Mouse (Mus musculus): ENCODE measurements around the gene Ppp1ca.

Gene Ppp1ca

GRCm38 (mm10) chr19:4155223-4156072 lies 36.4 kb upstream of the Ppp1ca start:
- no peak for DNase-seq

GRCm38 (mm10) chr19:4156073-4156579 lies 35.7 kb upstream of the Ppp1ca start:
- DNase-seq = no peak

GRCm38 (mm10) chr19:4156771-4157170 lies 35.1 kb upstream of the Ppp1ca start:
- no peak for DNase-seq

- DNase-seq = no peak
Observed at GRCm38 (mm10) chr19:4159049-4159448, 32.8 kb upstream of the Ppp1ca start.

- peak; percentile 97 for DNase-seq
Observed at GRCm38 (mm10) chr19:4162646-4163542, 29.0 kb upstream of the Ppp1ca start, which contains the start of gene Rps6kb2. Rps6kb2 (minus strand) TSS chr19:4163354.

- DNase-seq = no peak
Observed at GRCm38 (mm10) chr19:4163543-4163887, 28.4 kb upstream of the Ppp1ca start.

- no peak for DNase-seq
Observed at GRCm38 (mm10) chr19:4164100-4164499, 27.8 kb upstream of the Ppp1ca start.

GRCm38 (mm10) chr19:4164721-4165120 lies 27.1 kb upstream of the Ppp1ca start:
- no peak for DNase-seq

- no peak for DNase-seq
Observed at GRCm38 (mm10) chr19:4166678-4167476, 25.0 kb upstream of the Ppp1ca start.

- peak; percentile 99 for DNase-seq
Observed at GRCm38 (mm10) chr19:4169378-4169784, 22.5 kb upstream of the Ppp1ca start.

- no peak for DNase-seq
Observed at GRCm38 (mm10) chr19:4169810-4170209, 22.1 kb upstream of the Ppp1ca start.

- DNase-seq = no peak
Observed at GRCm38 (mm10) chr19:4170723-4171392, 21.0 kb upstream of the Ppp1ca start.

- no peak for DNase-seq
Observed at GRCm38 (mm10) chr19:4171393-4172290, 20.2 kb upstream of the Ppp1ca start.

- DNase-seq = no peak
Observed at GRCm38 (mm10) chr19:4172925-4173324, 18.9 kb upstream of the Ppp1ca start.

- no peak for DNase-seq
Observed at GRCm38 (mm10) chr19:4175368-4175947, 16.4 kb upstream of the Ppp1ca start, which contains the start of gene Carns1. Carns1 (minus strand) TSS chr19:4175479.

GRCm38 (mm10) chr19:4180411-4180810 lies 11.5 kb upstream of the Ppp1ca start:
- no peak for DNase-seq

GRCm38 (mm10) chr19:4181892-4182291 lies 10.0 kb upstream of the Ppp1ca start:
- peak; percentile 77 for DNase-seq

- no peak for DNase-seq
Observed at GRCm38 (mm10) chr19:4183689-4184088, 8.2 kb upstream of the Ppp1ca start.

- no peak for DNase-seq
Observed at GRCm38 (mm10) chr19:4184976-4185975, 6.6 kb upstream of the Ppp1ca start.

All from right cerebral cortex, postnatal 14 days (tissue).